Mouse (Mus musculus) MEL (cell line): ENCODE results near the gene Stk16. TPM values are rescaled to one million over a fixed set of nuclear protein-coding genes. Genes with fewer than 3 reads are reported as not detected.

Experiments
- DNase-seq: peaks from one replicate; pipeline ENCODE4 v3.0.0; 2011; ENCODE audit warnings: low read depth, low spot score
- H3K27ac ChIP-seq: 2 replicates; pipeline ENCODE4 v1.5.1; 2012; ENCODE audit warnings: low read depth, mild to moderate bottlenecking, control low read depth, low read length, moderate library complexity; ENCODE audit not compliant: control insufficient read depth
- H3K27me3 ChIP-seq, 2 experiments: fragments of 150-350 bp in 1 of 2; sonication (generic) in 1 of 2; 2 replicates each; pipeline ENCODE4 v1.6.1; 2012; ENCODE audit warnings: low read length in 2 of 2, mild to moderate bottlenecking in 2 of 2, improper control_type of control experiment in 1 of 2, moderate library complexity in 1 of 2; ENCODE audit not compliant: insufficient read depth in 2 of 2, control insufficient read depth in 1 of 2
- H3K36me3 ChIP-seq, 2 experiments: 2 replicates each; pipeline ENCODE4 v1.6.1; 2012 to 2014; ENCODE audit warnings: low read length in 2 of 2, improper control_type of control experiment in 1 of 2, inconsistent platforms in 1 of 2, mild to moderate bottlenecking in 1 of 2; ENCODE audit not compliant: insufficient read depth in 2 of 2, control insufficient read depth in 1 of 2
- H3K4me1 ChIP-seq, 2 experiments: fragments of 150-350 bp in 1 of 2; sonication (generic) in 1 of 2; 2 replicates each; pipeline ENCODE4 v1.6.1; 2012; ENCODE audit warnings: low read length in 2 of 2, improper control_type of control experiment in 1 of 2, mild to moderate bottlenecking in 1 of 2; ENCODE audit not compliant: insufficient read depth in 2 of 2, control insufficient read depth in 1 of 2
- H3K4me3 ChIP-seq, 2 experiments: fragments of 150-350 bp in 1 of 2; sonication (generic) in 1 of 2; 2 replicates each; pipeline ENCODE4 v1.5.1; 2012; ENCODE audit warnings: low read depth in 2 of 2, low read length in 2 of 2, mild to moderate bottlenecking in 2 of 2, moderate library complexity in 2 of 2, control low read depth in 1 of 2, improper control_type of control experiment in 1 of 2; ENCODE audit not compliant: control insufficient read depth in 1 of 2, insufficient read depth in 1 of 2
- H3K79me2 ChIP-seq: 2 replicates; pipeline ENCODE4 v1.6.1; 2012; ENCODE audit warnings: mild to moderate bottlenecking, low read length, moderate library complexity; ENCODE audit not compliant: control insufficient read depth, poor library complexity, insufficient read depth
- H3K9ac ChIP-seq: 2 replicates; pipeline ENCODE4 v1.6.1; 2012; ENCODE audit warnings: low read depth, mild to moderate bottlenecking, control low read depth, low read length, moderate library complexity; ENCODE audit not compliant: control insufficient read depth, poor library complexity, severe bottlenecking
- H3K9me3 ChIP-seq: fragments of 150-350 bp; sonication (generic); replicated peaks from 2 replicates; pipeline ENCODE4 v1.6.1; 2012; ENCODE audit warnings: mild to moderate bottlenecking, low read length, improper control_type of control experiment, moderate library complexity; ENCODE audit not compliant: insufficient read depth
- CHD1 ChIP-seq: IDR thresholded peaks from 2 replicates; pipeline ENCODE4 v1.6.1; 2012; ENCODE audit warnings: low read depth, mild to moderate bottlenecking, inconsistent platforms, low read length, improper control_type of control experiment
- CHD2 ChIP-seq: IDR thresholded peaks from 2 replicates; pipeline ENCODE4 v1.6.1; 2011; ENCODE audit warnings: low read length, improper control_type of control experiment
- ETS1 ChIP-seq: IDR thresholded peaks from 2 replicates; pipeline ENCODE4 v1.6.1; 2012; ENCODE audit warnings: low read depth, mild to moderate bottlenecking, inconsistent platforms, low read length, improper control_type of control experiment, moderate library complexity
- GABPA ChIP-seq: IDR thresholded peaks from 2 replicates; pipeline ENCODE4 v1.6.1; 2012; ENCODE audit warnings: low read depth, mild to moderate bottlenecking, inconsistent platforms, low read length, improper control_type of control experiment, moderate library complexity
- HCFC1 ChIP-seq: IDR thresholded peaks from 2 replicates; pipeline ENCODE4 v1.6.1; 2012; ENCODE audit warnings: low read depth, mild to moderate bottlenecking, inconsistent platforms, low read length, improper control_type of control experiment, moderate library complexity
- MXI1 ChIP-seq: IDR thresholded peaks from 2 replicates; pipeline ENCODE4 v1.6.1; 2011; ENCODE audit warnings: mild to moderate bottlenecking, low read depth, low read length, improper control_type of control experiment
- NELFE ChIP-seq: IDR thresholded peaks from 2 replicates; pipeline ENCODE4 v1.6.1; 2011; ENCODE audit warnings: low read depth, low read length, improper control_type of control experiment
- NRF1 ChIP-seq: IDR thresholded peaks from 2 replicates; pipeline ENCODE4 v1.6.1; 2014; ENCODE audit warnings: low read depth, mild to moderate bottlenecking, inconsistent platforms, low read length, improper control_type of control experiment, moderate library complexity; ENCODE audit not compliant: poor library complexity, insufficient read depth, severe bottlenecking
- POLR2A ChIP-seq, 2 experiments: IDR thresholded peaks; 2 replicates each; pipeline ENCODE4 v1.6.1; 2011 to 2012; ENCODE audit warnings: low read length in 2 of 2, mild to moderate bottlenecking in 2 of 2, control low read depth in 1 of 2, improper control_type of control experiment in 1 of 2, low read depth in 1 of 2, moderate library complexity in 1 of 2; ENCODE audit not compliant: control insufficient read depth in 1 of 2, insufficient read depth in 1 of 2, poor library complexity in 1 of 2
- POLR2AphosphoS2 ChIP-seq: IDR thresholded peaks from 2 replicates; pipeline ENCODE4 v1.6.1; 2011; ENCODE audit warnings: low read length, improper control_type of control experiment
- POLR2AphosphoS5 ChIP-seq: IDR thresholded peaks from 2 replicates; pipeline ENCODE4 v1.6.1; 2012; ENCODE audit warnings: low read depth, borderline replicate concordance, mild to moderate bottlenecking, inconsistent platforms, low read length, moderate library complexity, mixed read lengths
- SMC3 ChIP-seq: IDR thresholded peaks from 2 replicates; pipeline ENCODE4 v1.6.1; 2011; ENCODE audit warnings: low read depth, low read length, improper control_type of control experiment
- TBP ChIP-seq: IDR thresholded peaks from 2 replicates; pipeline ENCODE4 v1.8.0; 2011; ENCODE audit warnings: low read depth, low read length, improper control_type of control experiment
- TCF12 ChIP-seq: IDR thresholded peaks from 2 replicates; pipeline ENCODE4 v1.6.1; 2014; ENCODE audit warnings: low read depth, mild to moderate bottlenecking, inconsistent platforms, low read length, improper control_type of control experiment, moderate library complexity
- USF2 ChIP-seq, 2 experiments: IDR thresholded peaks; 2 replicates each; pipeline ENCODE4 v1.6.1; 2011 to 2012; ENCODE audit warnings: improper control_type of control experiment in 2 of 2, low read length in 2 of 2, borderline replicate concordance in 1 of 2, inconsistent platforms in 1 of 2, low read depth in 1 of 2, mild to moderate bottlenecking in 1 of 2; ENCODE audit not compliant: insufficient read depth in 1 of 2
- ZC3H11A ChIP-seq: IDR thresholded peaks from 2 replicates; pipeline ENCODE4 v1.6.1; 2012; ENCODE audit warnings: low read depth, mild to moderate bottlenecking, inconsistent platforms, low read length, improper control_type of control experiment
- ZMIZ1 ChIP-seq: IDR thresholded peaks from 2 replicates; pipeline ENCODE4 v1.6.1; 2012; ENCODE audit warnings: low read depth, mild to moderate bottlenecking, inconsistent platforms, low read length, improper control_type of control experiment, moderate library complexity
- ZNF384 ChIP-seq: IDR thresholded peaks from 2 replicates; pipeline ENCODE4 v1.6.1; 2012; ENCODE audit warnings: low read depth, mild to moderate bottlenecking, inconsistent platforms, low read length, improper control_type of control experiment
- polyA plus RNA-seq, 2 experiments: library from polyadenylated mRNA; stranded (reverse) in 1 of 2; unstranded in 1 of 2; fragments of >175 nt in 1 of 2; fragments of >200 nt in 1 of 2; gene quantifications; 2 replicates each; pipeline versions ENCODE4 v1.2.1 to v1.2.4; 2012; ENCODE audit warnings: low replicate concordance in 2 of 2, low read depth in 1 of 2; ENCODE audit not compliant: insufficient read length in 2 of 2, insufficient read depth in 1 of 2, missing spikeins in 1 of 2
- total RNA-seq: library from RNA; depleted of rRNA; stranded (reverse); fragments of 300-350 nt; gene quantifications from 2 replicates; pipeline ENCODE4 v1.2.3, GENCODE M21; 2012

The Stk16 gene
- total and polyA plus RNA-seq, 3 experiments: 110 to 154 TPM; not detected in 1

DNA sequence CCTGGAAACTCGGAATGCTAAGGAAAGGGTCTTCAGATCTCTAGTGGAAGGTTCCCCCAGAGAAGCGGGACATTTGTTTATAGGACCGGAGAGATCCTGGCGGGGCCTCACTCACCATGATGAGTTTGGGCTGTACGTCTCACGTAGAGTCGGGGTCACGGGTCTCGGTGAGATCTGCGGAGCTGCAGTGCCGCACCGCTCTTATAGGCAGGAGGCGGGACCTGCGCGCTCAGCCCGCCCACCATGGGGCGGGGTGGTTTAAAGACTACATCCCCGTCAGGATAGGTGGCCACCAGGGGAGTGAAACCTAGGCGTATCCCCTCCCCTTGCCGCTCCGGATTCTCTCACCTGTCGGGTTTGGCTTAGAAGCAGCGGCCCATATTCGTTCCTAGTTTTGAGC is 8.4 kb downstream of the Stk16 start:
- Histone ChIP-seq H3K27me3 (no peaks in the 10 kb centered on the region), H3K9ac (peak overlapping the region; percentile 87), H3K9me3 (no peaks in the 10 kb centered on the region), H3K4me1 (peaks cover 14 to 45% of the 10 kb centered on the region in 2 experiments), H3K27ac (peak overlapping the region; percentile 83), H3K36me3 (peaks cover 12 to 43% of the 10 kb centered on the region in 2 experiments), H3K4me3 (peak overlapping the region; percentile 81 to 82), H3K79me2 (peaks cover 45% of the 10 kb centered on the region)
- DNase-seq: peak; percentile 92
- TF ChIP-seq HCFC1: peak; percentile 55; the same call in 1 of the 2 replicates
- TF ChIP-seq ETS1: no peak
- peak; percentile 99 for TF ChIP-seq POLR2AphosphoS2
- peak; percentile 98 to 100 for TF ChIP-seq POLR2A (IDR thresholded peaks at IDR 0.05; ENCODE audit: control insufficient read depth in 1 of 2, insufficient read depth in 1 of 2, low read depth in 1 of 2, low read length in 2 of 2, poor library complexity in 1 of 2)
- peak; percentile 100 for TF ChIP-seq NELFE
- no peak for TF ChIP-seq CHD2
- peak; percentile 74 for TF ChIP-seq TCF12
- TF ChIP-seq SMC3: no peak
- peak; percentile 29; the same call in 1 of the 2 replicates for TF ChIP-seq NRF1
- peak; percentile 99 for TF ChIP-seq TBP
- no peak for TF ChIP-seq GABPA
- TF ChIP-seq CHD1: no peak
- peak; percentile 93; the same call in 1 of the 2 replicates for TF ChIP-seq POLR2AphosphoS5
- TF ChIP-seq ZMIZ1: peak; percentile 99

DNA sequence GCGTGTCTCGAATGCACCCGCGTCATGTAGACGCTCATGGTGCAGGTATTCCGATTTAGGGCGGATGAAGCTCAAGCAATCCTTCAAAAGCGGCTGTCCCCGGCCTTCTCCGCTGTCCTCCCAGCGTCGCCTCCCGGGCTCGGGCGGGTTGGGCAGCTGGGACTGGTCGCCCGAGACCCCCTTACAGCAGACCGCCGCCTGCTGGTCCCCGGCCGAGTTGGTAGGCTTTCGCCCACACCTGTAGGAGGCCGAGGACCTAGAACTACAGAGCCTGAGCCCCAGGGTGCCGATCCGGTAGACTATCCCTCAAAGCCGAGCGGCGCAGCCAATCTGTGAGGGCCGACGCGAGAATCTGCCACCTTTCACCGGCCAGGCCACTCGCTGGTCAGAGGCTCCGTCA is 8.9 kb downstream of the Stk16 start, which contains the start of gene Tuba4a:
Tuba4a (minus strand) TSS at position 335 of the 400 bp plus-strand sequence.
- H3K9me3 ChIP-seq: no peaks in the 10 kb centered on the region
- H3K4me3 ChIP-seq: peak within 1 kb of the TSS; percentile 81 to 82
- H3K4me1 ChIP-seq: peaks cover 19 to 46% of the 10 kb centered on the region in 2 experiments
- H3K27me3 ChIP-seq: no peaks in the 10 kb centered on the region
- H3K36me3 ChIP-seq: peaks cover 10 to 43% of the 10 kb centered on the region in 2 experiments
- peak within 1 kb of the TSS; percentile 87 for H3K9ac ChIP-seq
- TF ChIP-seq ZC3H11A (no peak), NRF1 (no peak)
- peak within 1 kb of the TSS; percentile 83 for H3K27ac ChIP-seq
- DNase-seq: no peak
- peaks cover 42% of the 10 kb centered on the region for H3K79me2 ChIP-seq

DNA sequence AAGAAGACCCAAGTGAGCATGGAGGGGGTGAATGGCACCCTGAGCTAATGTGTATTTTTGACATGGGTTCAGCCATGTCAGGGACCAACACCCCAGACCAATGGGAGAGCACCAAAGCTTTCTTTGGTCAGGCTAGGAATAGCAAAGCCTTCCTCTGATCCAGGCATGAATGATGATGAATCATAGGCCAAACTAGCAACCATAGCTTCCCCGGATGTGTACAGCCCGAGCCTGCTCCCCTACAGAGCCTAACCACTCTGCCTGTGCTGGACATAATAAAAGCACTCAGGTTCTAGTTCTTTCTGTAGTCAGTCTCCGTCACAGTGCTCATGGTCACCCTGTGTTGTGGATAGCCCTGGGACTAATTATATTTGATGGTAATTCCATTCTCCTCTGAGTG is 10.9 kb downstream of the Stk16 start:
- Histone ChIP-seq H3K27ac (no peak overlapping the region), H3K9me3 (no peaks in the 10 kb centered on the region), H3K36me3 (peaks cover 1 to 40% of the 10 kb centered on the region in 2 experiments), H3K4me1 (peaks cover 29 to 47% of the 10 kb centered on the region in 2 experiments), H3K4me3 (no peak overlapping the region), H3K79me2 (peaks cover 23% of the 10 kb centered on the region), H3K27me3 (no peaks in the 10 kb centered on the region), H3K9ac (no peak overlapping the region)
- no peak for DNase-seq
- TF ChIP-seq ZNF384: no peak
- TF ChIP-seq SMC3: no peak
- no peak for TF ChIP-seq MXI1
- TF ChIP-seq USF2 (IDR thresholded peaks at IDR 0.05; ENCODE audit: borderline replicate concordance in 1 of 2, insufficient read depth in 1 of 2, low read depth in 1 of 2, low read length in 2 of 2): no peak
- no peak for TF ChIP-seq NELFE
- no peak for TF ChIP-seq HCFC1
